Mouse (Mus musculus) left cerebral cortex, adult 6 months (tissue): ENCODE results near the gene Gm20831. TPM values are rescaled to one million over a fixed set of nuclear protein-coding genes. Genes with fewer than 3 reads are reported as not detected.

Source experiments
- long read RNA-seq, 2 experiments: library from polyadenylated mRNA; unstranded; transcript quantifications; one replicate each; pipeline ENCODE4 v2.0.0; 2019 to 2020
- polyA plus RNA-seq: library from polyadenylated mRNA; unstranded; fragments of <200 nt; fragmentation: Nextera tagmentation; gene quantifications from 2 replicates; pipeline ENCODE4 v1.2.3, GENCODE M21; 2021

Gm20831 gene
- polyA plus RNA-seq: not detected in 2 replicates
- long read RNA-seq, experiment 1: 0 reads
- long read RNA-seq, experiment 2: 0 reads

DNA sequence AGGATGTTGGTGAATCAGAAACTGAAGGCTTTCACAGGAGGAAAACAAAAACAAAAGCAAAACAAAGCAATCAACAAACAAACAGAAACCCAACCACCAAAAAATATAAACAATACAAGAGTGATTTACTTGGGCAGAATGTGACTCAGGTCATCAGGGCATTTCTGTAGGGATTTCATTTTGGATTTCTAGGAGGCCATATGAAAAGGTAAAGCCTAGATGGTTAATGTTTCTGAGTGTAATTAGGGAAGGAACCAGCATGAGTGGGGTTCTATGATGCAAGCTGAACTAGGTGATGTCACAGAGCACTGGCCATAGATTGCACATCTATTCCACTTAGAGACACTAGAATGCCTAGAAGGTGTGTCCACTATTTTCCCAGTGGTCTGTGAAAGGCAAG is at the start of gene Gm20831, which contains the start of gene Gm20772:
Gene Gm20831 (plus strand): TSS at position 301 of the 400 bp plus-strand sequence.
Gene Gm20772 (plus strand): TSS at position 301 of the 400 bp plus-strand sequence.

DNA sequence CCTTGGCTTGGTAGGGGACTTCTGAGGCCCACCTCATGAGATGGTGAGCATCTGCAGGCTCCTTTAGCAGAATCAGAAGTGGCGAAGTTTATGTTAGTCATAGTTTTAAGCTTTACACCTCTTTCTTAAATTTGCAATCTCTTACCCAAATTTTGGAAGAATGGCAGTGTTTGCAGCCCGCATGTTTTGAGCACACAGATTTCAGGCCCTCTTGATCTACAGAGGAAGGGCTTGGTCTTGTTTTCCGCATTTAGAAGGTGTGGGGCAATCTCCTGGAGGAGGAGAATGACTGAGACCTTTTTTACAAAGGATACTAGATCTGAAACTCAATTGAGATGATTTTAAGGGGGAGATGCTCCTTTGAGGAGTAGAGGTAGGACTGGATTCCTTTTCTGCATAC is 28.4 kb upstream of the Gm20831 start, which contains the start of gene Gm21904:
Gene Gm21904 (minus strand): TSS at position 101 of the 400 bp plus-strand sequence.

DNA sequence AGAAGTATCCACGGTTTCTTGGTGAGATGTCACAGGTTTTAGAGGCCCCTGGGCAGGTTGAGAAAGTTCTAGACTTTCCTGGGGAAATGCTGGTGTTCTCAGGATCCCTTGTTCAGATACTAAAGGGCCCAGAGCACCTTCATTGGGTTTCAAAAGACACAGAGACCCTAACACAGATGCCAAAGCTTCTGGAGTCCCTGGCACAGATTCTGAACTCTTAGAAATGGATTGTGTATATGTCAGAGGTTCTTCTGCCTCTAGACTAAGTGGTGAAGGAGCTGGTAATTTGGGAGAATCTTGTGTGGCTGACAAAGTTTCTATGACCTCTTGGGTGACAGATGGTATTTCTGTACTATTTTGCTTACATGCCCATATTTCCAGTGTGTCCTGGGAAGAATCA is 62.7 kb downstream of the Gm20831 start, which contains the start of gene Srsy:
Gene Srsy (minus strand): TSS at position 101 of the 400 bp plus-strand sequence.

Other genes with a start within 250 kb of the Gm20831 start
- gene Gm21904, start 28.5 kb upstream of the Gm20831 start, polyA plus RNA-seq: not detected in 2 replicates
- gene Gm20772, start within 50 bp of the Gm20831 start, polyA plus RNA-seq: not detected in 2 replicates
- not detected in 2 replicates for gene Srsy, start 62.6 kb downstream of the Gm20831 start, polyA plus RNA-seq
- not detected in 2 replicates for gene Gm21764, start 187.1 kb downstream of the Gm20831 start, polyA plus RNA-seq
- gene Ssty1, start 214.4 kb downstream of the Gm20831 start, polyA plus RNA-seq: not detected in 2 replicates